Mouse (Mus musculus): ENCODE data around the gene Farsb.

Gene Farsb

GRCm38 (mm10) chr1:78484361-78484760 is 4.3 kb downstream of the Farsb start:
- DNase-seq (ENCODE audit: low spot score), result no peak

- no peak for DNase-seq (ENCODE audit: low spot score)
Observed at GRCm38 (mm10) chr1:78483430-78483829, 5.3 kb downstream of the Farsb start.

DNA sequence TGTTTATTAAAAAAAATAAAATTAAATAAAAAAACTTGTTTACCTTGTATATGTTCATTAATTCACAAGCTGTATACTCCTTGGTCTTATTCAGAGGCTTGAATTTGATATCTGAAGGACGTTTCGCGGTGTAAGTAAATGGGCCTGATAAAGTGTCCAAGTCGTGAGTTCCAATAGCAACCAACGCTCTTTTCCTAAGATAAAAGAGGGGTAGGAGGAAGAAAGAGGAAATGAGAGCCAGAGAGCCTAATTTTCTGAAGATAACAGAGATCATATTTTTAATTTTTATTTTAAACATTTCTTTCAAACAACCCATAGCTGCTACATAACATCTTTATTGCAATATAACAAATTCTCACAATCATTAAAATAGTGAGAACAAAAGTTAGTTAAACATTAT is 16.3 kb downstream of the Farsb start:
- no peak for DNase-seq (ENCODE audit: low spot score)

DNA sequence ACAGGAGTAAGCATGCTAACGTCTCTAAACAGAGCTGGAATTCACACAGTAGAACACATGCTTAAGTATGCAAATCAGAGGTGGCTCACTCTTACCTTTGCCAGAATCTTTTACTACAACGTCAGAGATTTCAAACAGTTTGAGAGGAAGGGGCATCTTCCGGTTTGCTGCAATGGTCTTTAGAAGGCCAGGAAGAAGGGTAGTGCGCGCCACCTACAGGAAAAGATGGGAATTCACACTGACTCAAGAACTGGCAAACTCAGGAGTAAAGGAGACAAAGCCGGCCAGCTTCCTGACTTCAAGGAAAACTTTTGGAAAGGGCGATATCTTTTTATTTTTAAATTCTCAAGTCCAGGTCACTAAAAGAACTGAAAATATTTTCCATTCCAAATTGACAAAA is 34.0 kb downstream of the Farsb start:
- DNase-seq (ENCODE audit: low spot score), result peak; percentile 33

DNA sequence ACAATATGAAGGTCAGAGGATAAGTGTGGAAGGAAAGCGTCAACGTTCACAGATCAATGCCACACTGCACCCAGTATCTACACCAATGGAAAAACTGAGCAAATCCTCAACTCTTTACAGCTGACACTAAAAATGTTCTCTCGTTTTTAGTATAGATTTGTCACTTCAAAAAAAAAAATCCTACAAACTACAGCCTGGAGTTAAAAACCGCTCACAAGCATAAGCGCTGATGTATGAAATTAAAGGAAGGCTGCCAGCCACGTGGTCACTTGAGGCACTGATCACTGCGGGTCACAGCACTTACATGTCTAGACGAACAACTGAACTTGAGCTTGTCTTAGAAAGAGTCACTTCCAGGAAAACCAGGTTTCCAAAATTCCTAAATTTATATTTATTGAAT is 34.8 kb downstream of the Farsb start:
- no peak for DNase-seq (ENCODE audit: low spot score)

- no peak for DNase-seq (ENCODE audit: low spot score)
Observed at GRCm38 (mm10) chr1:78452544-78452943, 36.2 kb downstream of the Farsb start.

GRCm38 (mm10) chr1:78451070-78451854 is 37.4 kb downstream of the Farsb start:
- no peak for DNase-seq (ENCODE audit: low spot score)

- no peak for DNase-seq (ENCODE audit: low spot score)
Observed at GRCm38 (mm10) chr1:78448091-78448490, 40.6 kb downstream of the Farsb start.

DNA sequence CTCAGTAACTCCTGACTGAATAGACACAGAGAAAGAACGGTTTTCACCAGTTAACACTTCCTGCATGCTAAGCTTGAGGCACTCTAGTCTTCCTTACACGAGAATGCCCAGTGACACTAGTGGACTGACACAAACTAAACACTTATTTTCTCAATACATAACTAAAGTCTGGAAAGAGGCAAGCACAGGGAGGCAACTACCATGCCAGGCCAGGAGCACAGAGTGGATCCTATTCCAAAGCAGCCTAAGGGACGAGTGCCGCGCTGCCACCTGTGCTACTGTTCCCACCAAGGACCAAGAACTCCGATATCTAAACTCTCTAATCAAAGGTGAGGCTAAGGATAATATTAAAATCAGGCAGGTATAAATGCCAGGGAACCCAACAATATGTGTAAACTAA is 42.0 kb downstream of the Farsb start:
- DNase-seq (ENCODE audit: low spot score), result no peak

GRCm38 (mm10) chr1:78446232-78446631 is 42.5 kb downstream of the Farsb start:
- DNase-seq (ENCODE audit: low spot score), result no peak

GRCm38 (mm10) chr1:78443056-78443455 is 45.6 kb downstream of the Farsb start:
- DNase-seq (ENCODE audit: low spot score), result no peak

DNA sequence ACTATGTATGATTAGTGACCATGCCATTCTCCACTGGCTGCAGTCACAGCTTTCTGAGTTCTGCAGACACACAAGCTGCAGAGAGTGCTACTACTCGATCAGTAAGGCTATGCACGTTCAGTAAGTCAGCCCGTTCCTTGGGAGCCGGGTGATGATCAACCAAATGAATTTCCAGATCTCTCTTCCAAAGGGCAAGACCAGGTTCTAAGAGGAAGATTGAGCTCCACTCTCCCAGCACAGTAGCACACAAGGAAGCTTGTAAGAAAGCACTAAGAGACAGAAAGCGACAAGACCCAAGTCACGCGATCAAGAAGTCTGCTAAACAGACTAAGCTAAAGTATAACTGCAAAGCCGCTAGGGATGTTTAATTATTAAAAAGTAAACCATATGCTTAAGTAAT is 48.0 kb downstream of the Farsb start:
- no peak for DNase-seq (ENCODE audit: low spot score)

DNA sequence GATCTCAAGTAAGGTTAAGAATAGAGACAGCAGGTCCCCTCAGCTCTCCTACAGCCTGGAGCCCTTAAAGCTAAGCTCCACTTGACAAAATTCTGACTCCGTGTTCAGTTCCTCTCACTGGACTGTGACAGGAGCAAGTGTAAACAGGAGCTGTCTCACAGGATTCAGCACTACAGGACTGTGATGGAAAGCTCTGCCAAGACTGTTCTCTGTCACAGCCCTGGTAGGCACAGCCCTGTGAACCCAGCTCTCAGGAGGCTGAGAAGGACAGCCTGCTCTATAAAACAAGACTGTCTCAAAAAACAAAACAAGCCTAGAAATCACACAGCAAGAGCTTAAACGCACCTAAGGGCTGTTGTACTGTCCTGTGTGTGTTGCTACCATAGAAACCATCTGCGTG is 51.5 kb downstream of the Farsb start:
- DNase-seq (ENCODE audit: low spot score), result no peak

- no peak for DNase-seq (ENCODE audit: low spot score)
Observed at GRCm38 (mm10) chr1:78436445-78436844, 52.3 kb downstream of the Farsb start.

GRCm38 (mm10) chr1:78435967-78436366 is 52.7 kb downstream of the Farsb start:
- DNase-seq (ENCODE audit: low spot score), result no peak

GRCm38 (mm10) chr1:78433472-78433871 is 55.2 kb downstream of the Farsb start:
- no peak for DNase-seq (ENCODE audit: low spot score)

DNA sequence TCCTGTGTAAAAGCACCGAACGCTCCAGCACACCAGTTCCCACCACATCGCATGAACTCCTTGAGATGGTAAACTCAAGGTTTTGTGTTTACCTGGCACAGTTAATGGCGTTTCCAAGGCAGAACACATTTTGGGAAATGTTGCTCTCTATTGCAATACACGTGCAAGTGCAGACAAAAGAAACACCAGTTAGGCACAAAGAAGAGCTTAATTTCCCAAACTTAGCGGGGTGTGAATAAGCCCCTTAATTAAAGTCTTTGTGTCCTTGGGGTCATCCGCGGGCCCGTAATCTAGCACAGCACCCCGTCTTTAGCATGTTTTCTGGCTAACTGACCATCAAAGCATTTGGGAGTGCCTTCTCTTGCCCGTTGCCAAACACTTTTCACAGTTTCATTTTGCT is 59.8 kb downstream of the Farsb start:
- DNase-seq (ENCODE audit: low spot score), result no peak

GRCm38 (mm10) chr1:78426841-78427240 is 61.9 kb downstream of the Farsb start:
- DNase-seq (ENCODE audit: low spot score), result no peak

- DNase-seq (ENCODE audit: low spot score), result peak; percentile 14
Observed at GRCm38 (mm10) chr1:78425793-78426700, 62.6 kb downstream of the Farsb start.

GRCm38 (mm10) chr1:78425309-78425708 is 63.4 kb downstream of the Farsb start:
- no peak for DNase-seq (ENCODE audit: low spot score)

- no peak for DNase-seq (ENCODE audit: low spot score)
Observed at GRCm38 (mm10) chr1:78424848-78425247, 63.8 kb downstream of the Farsb start.

DNA sequence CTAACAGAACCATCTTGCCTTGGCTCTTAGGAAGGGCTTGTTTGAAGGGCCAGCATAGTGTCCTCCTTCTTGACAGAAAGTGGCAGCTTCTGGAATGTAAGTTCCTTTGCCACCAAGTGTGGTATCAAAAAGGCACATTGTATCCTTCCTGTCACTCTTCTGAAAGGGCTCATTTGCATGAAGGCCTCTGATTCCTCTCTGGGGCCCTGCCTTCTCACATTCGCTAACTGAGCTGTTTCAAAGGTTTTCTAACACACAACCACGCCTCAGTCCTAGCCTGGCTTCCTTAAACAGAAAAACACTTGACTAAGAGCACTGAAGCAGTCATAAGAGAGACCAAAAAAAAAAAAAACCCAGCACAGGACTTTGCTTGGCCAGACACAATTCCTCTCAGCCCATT is 66.1 kb downstream of the Farsb start:
- DNase-seq (ENCODE audit: low spot score), result no peak

- no peak for DNase-seq (ENCODE audit: low spot score)
Observed at GRCm38 (mm10) chr1:78421749-78422148, 66.9 kb downstream of the Farsb start.

Data from layer of hippocampus, adult 11-12 months (tissue).